Mouse (Mus musculus) liver (tissue): ENCODE data around the gene Slc25a4.
A peak's percentile ranks its signal among the peaks of the same experiment; 100 is the strongest.

Experiments
- DNase-seq: peaks from one replicate; pipeline ENCODE4 v3.0.0-alpha.2; 2020; ENCODE audit warnings: mixed read lengths

Gene Slc25a4

DNA sequence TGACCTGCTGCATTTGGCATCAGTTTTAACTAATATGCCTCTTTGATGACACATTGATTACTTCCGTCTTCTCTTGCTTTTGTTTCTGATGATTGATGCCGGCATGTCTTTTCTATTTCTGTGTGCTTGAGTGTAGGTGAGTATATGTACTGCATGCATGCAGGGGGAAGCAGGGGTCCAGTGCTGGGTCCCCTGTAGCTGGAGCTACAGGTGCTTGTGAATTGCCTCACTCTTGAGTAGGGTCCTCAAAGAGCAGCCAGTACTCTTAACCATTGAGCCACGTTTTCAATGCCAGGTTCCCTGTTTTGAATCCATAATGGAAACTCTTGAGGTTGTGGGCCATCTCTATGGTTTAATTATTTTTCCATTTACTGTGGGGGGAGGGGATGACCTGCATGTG lies 6.8 kb downstream of the Slc25a4 start:
- no peak for DNase-seq

DNA sequence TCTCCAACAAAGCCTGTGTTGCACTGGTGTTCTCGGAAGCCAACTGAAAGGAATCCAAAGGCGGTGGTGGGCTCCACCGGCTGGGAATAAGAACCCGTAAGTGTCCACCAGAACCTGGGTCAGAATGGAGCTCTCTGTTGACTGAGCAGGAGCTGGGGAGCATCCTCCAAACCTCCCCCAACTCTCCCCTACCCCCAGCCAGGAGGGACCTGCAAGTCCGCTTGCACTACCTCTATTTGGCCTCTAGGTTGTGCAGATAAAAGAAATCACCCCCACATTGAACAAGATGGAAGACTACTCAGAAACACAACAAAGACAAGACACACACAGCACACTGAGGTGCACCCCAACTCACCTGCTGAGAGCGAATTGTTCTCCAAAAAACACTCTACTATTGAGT lies 8.7 kb downstream of the Slc25a4 start:
- DNase-seq, result no peak

DNA sequence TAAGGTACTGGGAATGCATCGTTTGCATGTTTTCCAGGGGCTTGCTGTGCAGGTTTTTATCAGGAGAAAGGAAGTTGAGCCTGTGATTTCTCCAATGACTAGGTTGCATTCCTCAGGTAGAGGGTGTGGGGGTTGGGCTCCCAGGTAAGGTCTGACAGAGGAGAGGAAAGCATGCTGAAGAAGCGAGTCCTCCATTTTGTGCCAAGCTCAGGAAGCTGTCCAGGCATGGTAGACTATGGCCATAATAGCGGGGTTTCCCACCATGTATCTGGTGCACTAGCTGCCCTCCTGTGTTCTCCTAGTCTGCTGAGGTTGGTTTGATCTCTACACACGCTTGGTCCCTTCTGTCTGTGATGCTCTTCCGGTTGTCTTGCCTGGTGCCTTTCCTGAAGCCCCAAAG lies 13.4 kb downstream of the Slc25a4 start:
- DNase-seq, result no peak

DNA sequence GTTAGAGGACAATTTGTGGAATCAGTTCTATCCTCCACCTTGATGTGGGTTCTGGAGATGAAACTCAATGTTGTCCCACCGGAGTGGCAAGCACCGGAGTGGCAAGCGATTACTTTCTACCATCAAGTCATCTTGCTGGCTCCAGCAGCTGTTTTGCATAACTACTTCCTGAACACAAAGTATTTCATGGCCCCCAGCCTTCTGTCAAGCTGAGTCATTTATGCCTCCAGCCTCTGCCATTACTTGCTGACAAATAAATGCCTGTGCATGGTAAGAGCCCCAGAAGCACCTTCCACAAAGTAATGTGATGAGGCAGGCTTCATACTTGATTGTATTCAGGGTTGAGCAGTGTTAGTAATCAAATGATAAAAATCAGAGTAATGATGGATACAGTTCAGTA lies 14.2 kb downstream of the Slc25a4 start:
- DNase-seq, result no peak

DNA sequence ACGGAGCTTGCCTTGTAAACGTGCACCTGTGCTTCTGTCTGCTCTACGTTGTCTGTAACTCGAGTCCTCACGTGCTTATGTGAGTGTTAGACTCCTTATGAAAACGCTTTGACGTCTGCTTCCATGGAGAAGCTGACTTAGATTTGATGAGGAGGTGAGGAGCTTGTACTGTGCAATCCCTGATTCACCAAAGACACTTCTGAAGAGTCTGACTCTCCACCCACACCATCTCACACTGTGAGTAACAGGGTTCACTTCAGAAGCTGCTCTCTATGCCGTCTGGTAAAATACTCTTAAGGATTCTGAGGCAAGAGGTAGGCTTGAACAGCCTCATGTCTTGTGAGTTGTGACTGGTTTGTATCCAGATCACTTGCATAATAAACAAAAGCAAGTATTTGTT lies 18.0 kb downstream of the Slc25a4 start:
- DNase-seq, result no peak

DNA sequence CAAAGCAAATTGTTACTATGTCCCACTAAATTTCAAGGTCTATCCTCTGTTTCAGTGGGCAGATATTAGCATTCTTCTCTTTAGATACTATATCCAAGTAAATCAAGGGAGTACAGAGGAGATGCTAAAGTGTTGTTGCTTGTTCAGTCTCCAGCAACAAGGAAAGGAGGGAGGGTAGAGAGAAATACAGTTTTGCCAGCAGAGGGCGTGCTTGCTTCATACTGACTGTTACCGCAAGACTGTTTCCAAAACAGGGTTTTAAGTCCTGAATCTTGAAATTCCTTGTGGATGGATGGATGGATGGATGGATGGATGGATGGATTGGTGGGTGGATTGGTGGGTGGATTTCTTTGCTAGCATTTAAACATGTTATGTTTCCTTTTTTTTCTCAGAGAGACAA lies 25.7 kb downstream of the Slc25a4 start:
- peak; percentile 66 for DNase-seq

DNA sequence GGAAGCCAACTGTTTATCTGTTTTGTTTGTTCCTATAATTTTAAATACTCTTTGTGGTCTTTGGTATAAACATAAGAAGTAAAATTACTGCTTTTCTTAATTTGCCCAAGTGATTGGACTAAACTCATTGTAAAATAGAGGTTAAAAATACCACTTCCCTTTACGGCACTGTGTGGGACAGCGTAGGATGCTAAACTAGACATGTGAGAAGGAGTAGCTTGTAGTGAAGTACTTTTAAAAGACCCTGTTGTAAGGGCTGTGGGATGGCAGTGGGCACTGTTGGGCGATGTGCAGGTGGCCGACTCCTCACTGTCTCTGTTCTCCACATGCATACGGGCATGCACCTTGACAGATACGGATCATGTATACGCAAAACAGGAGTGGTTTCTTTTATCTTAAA lies 30.9 kb downstream of the Slc25a4 start:
- no peak for DNase-seq

DNA sequence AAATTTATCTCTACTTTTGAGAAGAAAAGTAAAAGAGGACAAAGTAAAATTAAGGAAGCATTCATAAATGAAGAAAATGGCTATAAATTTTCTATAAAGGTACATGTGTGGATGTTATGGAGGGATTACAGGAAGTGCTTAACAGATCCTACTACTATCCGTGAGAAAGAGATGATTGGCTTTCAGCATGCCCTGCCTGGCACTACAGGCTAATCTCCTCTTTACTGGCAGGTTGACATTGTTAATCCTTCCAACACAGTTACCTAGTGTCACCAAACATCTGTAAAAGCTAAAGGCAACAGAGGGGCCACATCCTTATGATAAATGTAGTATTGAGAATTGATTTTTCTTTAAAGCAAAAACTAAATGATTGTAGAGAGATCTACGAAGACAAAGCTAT lies 37.4 kb downstream of the Slc25a4 start:
- DNase-seq, result no peak

DNA sequence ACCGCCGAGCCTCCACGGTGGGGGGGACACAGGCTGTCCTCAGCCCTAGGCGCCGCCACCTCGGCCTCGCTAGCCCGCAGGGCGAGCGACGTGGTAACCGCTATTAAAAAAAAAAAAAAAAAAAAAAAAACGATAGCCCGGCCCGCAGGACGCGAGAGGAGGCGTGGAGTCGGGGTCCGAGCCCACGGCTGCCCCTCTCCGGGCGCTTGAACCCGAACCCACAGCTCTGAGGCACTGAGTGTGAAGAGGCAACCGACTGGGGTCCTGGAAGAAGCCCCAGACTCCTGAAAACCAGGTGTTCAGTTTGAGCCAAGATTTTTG lies 47.3 kb downstream of the Slc25a4 start:
- no peak for DNase-seq

DNA sequence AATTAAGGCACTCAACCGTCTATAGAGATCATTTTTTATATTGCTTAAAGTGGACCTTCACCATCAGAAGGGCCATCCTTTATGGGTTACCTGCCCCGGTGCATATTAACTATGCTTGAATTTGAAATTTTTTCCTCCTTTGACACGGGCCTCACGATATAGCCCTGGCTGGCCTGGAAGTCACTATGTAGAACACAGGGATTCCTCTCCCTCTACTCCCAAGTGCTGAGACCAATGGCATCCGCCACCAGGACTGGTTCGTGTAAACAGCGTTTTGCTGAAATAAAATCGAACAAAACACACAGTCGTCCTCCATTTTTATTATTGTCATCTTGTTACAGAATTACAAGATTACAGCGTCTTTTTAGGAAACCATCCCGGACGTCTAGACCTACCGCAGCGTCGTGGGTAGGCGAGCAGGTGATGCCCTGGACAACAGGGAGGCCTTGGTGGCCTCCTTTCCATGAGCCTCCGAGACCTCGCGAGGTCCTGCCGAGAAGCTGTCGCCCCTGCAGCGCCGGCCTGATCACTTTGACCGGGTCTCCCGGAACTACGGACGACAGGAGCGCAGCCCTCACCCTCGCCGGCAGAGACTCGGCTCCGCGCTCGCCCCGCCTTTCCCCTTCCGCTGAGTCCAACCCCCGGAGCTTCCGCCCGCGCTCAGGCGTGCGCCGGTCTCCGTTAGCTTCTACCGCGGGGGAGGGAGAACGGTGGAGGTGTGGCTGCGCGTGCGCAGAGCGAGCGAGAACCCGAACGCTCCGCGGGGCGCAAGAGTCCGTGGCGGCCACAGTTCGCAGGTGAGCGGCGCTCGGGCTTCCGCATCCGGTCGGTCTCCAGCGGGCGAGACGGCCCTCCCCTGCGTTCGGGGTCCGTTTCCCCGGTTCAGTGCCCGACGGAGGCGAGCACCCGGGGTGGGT lies 47.9 kb downstream of the Slc25a4 start:
- peak; percentile 98 for DNase-seq
